Mouse (Mus musculus) liver, adult 2 months (tissue): Measurements from ENCODE around the gene Cfdp1. TPM values are rescaled to one million over a fixed set of nuclear protein-coding genes. Genes with fewer than 3 reads are reported as not detected.
A peak's percentile ranks its signal among the peaks of the same experiment; 100 is the strongest.

Source experiments
- DNase-seq: peaks from one replicate; pipeline ENCODE4 v3.0.0-alpha.2; 2011; ENCODE audit warnings: low read depth, low spot score; ENCODE audit errors: extremely low read depth
- H3K27ac ChIP-seq: fragments of 200-500 bp; replicated peaks from 2 replicates; pipeline ENCODE4 v1.5.1; 2012; ENCODE audit warnings: low read depth, mild to moderate bottlenecking, control low read depth, inconsistent platforms, low read length; ENCODE audit not compliant: insufficient read depth
- H3K27me3 ChIP-seq: fragments of 200-500 bp; 2 replicates; pipeline ENCODE4 v1.6.1; 2012; ENCODE audit warnings: mild to moderate bottlenecking, moderate library complexity, low read length, inconsistent platforms; ENCODE audit not compliant: control insufficient read depth, insufficient read depth
- H3K36me3 ChIP-seq: fragments of 200-500 bp; 2 replicates; pipeline ENCODE4 v1.6.1; 2012; ENCODE audit warnings: low read length, inconsistent platforms; ENCODE audit not compliant: control insufficient read depth, insufficient read depth
- H3K4me1 ChIP-seq: fragments of 200-500 bp; 2 replicates; pipeline ENCODE4 v1.6.1; 2011; ENCODE audit warnings: low read length; ENCODE audit not compliant: control insufficient read depth, insufficient read depth
- H3K4me3 ChIP-seq: fragments of 200-500 bp; 2 replicates; pipeline ENCODE4 v1.5.1; 2011; ENCODE audit warnings: low read depth, mild to moderate bottlenecking, control low read depth, low read length, moderate library complexity; ENCODE audit not compliant: insufficient read depth
- H3K79me2 ChIP-seq: fragments of 200-500 bp; 2 replicates; pipeline ENCODE4 v1.6.1; 2012; ENCODE audit warnings: inconsistent platforms, mild to moderate bottlenecking, low read length, moderate library complexity; ENCODE audit not compliant: control insufficient read depth, insufficient read depth
- H3K9ac ChIP-seq: fragments of 200-500 bp; 2 replicates; pipeline ENCODE4 v1.6.1; 2012; ENCODE audit warnings: low read depth, mild to moderate bottlenecking, control low read depth, inconsistent platforms, low read length
- CTCF ChIP-seq: fragments of 200-500 bp; IDR thresholded peaks from 2 replicates; pipeline ENCODE4 v1.5.1; 2011; ENCODE audit warnings: low read depth, low read length, control low read depth
- POLR2A ChIP-seq: fragments of 200-500 bp; IDR thresholded peaks from 2 replicates; pipeline ENCODE4 v1.6.1; 2011; ENCODE audit warnings: low read length, control low read depth; ENCODE audit not compliant: insufficient read depth; ENCODE audit errors: extremely low read depth
- WGBS: fragments of 180-500 bp; shearing (Covaris S2); methylation state at CpG from one replicate; pipeline ENCODE4 v1.1.7; 2018; 5-methylcytosine and 5-hydroxymethylcytosine counted together
- polyA plus RNA-seq: library from polyadenylated mRNA; depleted of rRNA; stranded (reverse); fragments of >200 nt; gene quantifications from 2 replicates; pipeline ENCODE4 v1.2.3, GENCODE M21; 2012
- total RNA-seq: library from RNA; depleted of rRNA; stranded (reverse); fragments of >200 nt; gene quantifications from 2 replicates; pipeline ENCODE4 v1.2.3, GENCODE M21; 2014

The Cfdp1 gene
- total and polyA plus RNA-seq, 2 experiments = 3.8 to 40.7 TPM

DNA sequence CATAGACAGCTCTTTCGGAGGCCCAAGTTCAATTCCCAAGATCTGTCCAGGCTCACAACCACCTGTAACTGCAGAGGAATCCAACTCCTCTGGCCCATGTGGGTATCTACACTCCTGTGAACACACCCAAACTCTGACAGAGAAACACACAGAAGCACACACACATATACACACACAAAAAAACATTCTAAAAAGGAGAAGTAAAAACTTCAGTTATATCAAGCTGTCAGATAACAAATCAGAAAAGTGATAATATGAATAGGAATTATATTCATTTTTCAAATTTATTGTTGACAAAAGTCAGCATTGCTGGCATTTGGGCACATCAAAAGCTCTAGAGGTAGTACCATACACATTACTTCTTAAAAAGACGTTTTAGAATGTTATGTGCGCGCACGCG, 7.3 kb downstream of the Cfdp1 start:
- H3K27me3 ChIP-seq = no peaks in the 10 kb centered on the region
- no peak for DNase-seq
- TF ChIP-seq POLR2A = no peak
- TF ChIP-seq CTCF = no peak
- H3K36me3 ChIP-seq = peaks cover 15% of the 10 kb centered on the region
- peaks cover 20% of the 10 kb centered on the region for H3K79me2 ChIP-seq
- H3K4me3 ChIP-seq = no peak overlapping the region
- H3K4me1 ChIP-seq = no peaks in the 10 kb centered on the region
- WGBS = 95% methylated on average over 6 of the region's 6 CpGs
- no peak overlapping the region for H3K9ac ChIP-seq
- H3K27ac ChIP-seq = no peak overlapping the region

DNA sequence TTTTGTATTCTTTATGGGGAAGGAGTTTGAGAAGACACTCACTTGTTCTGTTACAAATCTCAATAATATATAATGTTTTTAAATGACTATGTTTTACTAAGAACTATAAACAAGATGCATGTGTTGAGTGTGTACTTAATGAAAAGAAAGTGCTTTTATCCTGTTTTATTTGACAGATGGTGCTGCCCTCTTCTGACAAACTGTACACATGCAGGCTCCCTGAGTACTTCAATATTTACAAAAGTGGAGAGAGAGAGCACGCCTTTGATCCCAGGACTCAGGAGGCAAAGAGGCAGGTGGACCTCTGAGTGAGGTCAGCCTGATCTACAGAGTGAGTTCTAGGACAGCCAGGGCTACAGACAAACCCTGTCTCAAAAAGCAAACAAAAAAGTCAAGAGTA, 18.6 kb downstream of the Cfdp1 start:
- peaks cover 19% of the 10 kb centered on the region for H3K4me1 ChIP-seq
- TF ChIP-seq POLR2A (no peak), CTCF (peak; percentile 60)
- H3K36me3 ChIP-seq = peaks cover 18% of the 10 kb centered on the region
- 0 out of 2 replicates have a peak, but pooled peaks cover 3% of the 10 kb centered on the region for H3K79me2 ChIP-seq
- H3K4me3 ChIP-seq = no peak overlapping the region
- H3K9ac ChIP-seq = no peak overlapping the region
- no peaks in the 10 kb centered on the region for H3K27me3 ChIP-seq
- WGBS = 10% methylated on average over 1 of the region's 1 CpGs
- DNase-seq = peak; percentile 71
- H3K27ac ChIP-seq = no peak overlapping the region

DNA sequence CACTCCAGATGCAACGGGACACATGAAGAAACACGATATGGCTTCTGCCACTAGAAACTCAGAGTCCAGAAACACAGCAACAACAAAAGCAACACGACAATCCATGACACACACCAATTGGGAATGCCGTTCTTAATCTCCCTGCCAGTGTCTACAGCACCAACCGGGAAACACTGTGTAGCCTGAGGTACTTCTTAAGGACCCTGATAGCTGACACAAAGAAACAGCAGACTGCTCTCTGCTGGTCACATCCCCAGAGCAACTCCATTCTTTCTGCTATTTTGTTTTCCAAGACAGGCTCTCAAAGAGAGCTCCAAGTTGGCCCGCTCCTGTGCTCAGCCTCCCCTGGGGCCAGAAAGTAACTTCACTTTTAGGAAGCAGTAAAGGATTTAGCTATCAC, 20.1 kb downstream of the Cfdp1 start:
- no peaks in the 10 kb centered on the region for H3K27me3 ChIP-seq
- DNase-seq = no peak
- TF ChIP-seq POLR2A (no peak), CTCF (no peak)
- H3K27ac ChIP-seq = no peak overlapping the region
- H3K9ac ChIP-seq = no peak overlapping the region
- 0 out of 2 replicates have a peak, but pooled peaks cover 3% of the 10 kb centered on the region for H3K79me2 ChIP-seq
- H3K4me3 ChIP-seq = no peak overlapping the region
- WGBS = 74% methylated on average over 6 of the region's 6 CpGs
- H3K4me1 ChIP-seq = peaks cover 19% of the 10 kb centered on the region
- H3K36me3 ChIP-seq = peaks cover 25% of the 10 kb centered on the region

DNA sequence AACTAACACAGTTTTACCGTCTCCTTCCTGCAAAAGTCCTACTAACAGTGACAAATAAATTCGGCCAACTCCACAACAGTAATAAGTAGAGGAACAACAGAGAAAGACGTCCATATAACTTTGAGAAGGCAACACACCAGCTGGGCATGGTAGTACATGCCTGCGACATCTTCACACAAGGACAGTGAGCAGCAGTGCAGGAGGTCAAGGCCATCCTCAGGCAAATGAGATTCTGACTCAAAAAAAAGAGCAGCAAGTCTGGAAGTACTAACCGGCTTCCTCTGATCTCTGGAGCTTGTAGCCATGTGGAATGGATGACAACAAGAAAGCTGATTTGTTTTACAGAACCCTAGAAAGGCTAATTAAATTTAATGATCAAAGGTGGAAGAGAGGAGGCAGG, 21.1 kb downstream of the Cfdp1 start:
- Histone ChIP-seq H3K79me2 (0 out of 2 replicates have a peak, but pooled peaks cover 3% of the 10 kb centered on the region), H3K4me3 (no peak overlapping the region), H3K4me1 (peaks cover 19% of the 10 kb centered on the region), H3K36me3 (peaks cover 23% of the 10 kb centered on the region; the same call in 1 of the 2 replicates), H3K9ac (no peak overlapping the region), H3K27me3 (no peaks in the 10 kb centered on the region), H3K27ac (no peak overlapping the region)
- no peak for TF ChIP-seq POLR2A
- no peak for TF ChIP-seq CTCF
- WGBS = 63% methylated on average over 5 of the region's 5 CpGs
- DNase-seq = peak; percentile 30

DNA sequence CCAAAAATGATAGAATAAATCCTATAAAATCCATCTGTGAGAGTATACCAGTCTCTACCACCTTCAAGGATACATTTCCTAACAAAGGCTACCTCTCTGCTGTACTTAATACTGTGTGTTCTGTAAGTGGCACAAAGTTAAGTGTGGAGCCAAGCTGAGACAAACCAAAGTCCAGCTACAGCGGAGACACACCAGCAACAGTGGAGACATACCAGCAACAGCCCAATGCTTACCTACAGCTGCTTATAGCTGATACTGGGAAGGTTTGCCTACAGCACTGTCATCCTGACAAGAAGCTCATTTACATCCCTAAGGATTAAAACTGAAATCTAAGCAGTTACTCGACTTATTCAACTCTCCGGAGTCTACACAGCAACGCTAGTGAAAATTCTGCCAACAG, 22.1 kb downstream of the Cfdp1 start:
- Histone ChIP-seq H3K4me1 (peaks cover 19% of the 10 kb centered on the region), H3K9ac (no peak overlapping the region), H3K4me3 (no peak overlapping the region), H3K36me3 (peaks cover 23% of the 10 kb centered on the region; the same call in 1 of the 2 replicates), H3K27me3 (no peaks in the 10 kb centered on the region), H3K27ac (peak overlapping the region; percentile 28; the same call in 1 of the 2 replicates), H3K79me2 (0 out of 2 replicates have a peak, but pooled peaks cover 3% of the 10 kb centered on the region)
- WGBS = 19% methylated on average over 4 of the region's 4 CpGs
- DNase-seq = peak; percentile 64
- no peak for TF ChIP-seq POLR2A
- no peak for TF ChIP-seq CTCF

DNA sequence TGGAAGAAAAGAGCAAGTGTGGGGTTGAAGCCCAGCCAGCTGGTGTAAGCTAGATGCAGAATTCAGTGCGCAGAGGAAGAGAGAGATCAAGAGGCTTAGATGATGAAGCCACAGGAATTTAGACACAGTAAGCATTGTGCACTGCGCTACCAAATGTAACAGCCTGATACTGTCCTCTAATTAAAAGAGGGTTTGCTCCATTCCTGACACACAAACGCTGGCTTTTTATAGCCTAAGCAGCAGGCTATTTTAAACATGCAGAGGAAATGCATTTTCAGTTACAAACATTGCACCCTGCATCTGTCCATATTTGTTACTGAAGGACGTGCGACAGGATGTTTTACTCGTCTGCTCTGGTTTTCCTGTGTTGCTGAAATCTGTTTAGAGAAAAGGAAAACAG, 25.5 kb downstream of the Cfdp1 start:
- WGBS = 85% methylated on average over 6 of the region's 6 CpGs
- Histone ChIP-seq H3K79me2 (0 out of 2 replicates have a peak, but pooled peaks cover 3% of the 10 kb centered on the region), H3K27me3 (no peaks in the 10 kb centered on the region), H3K27ac (0 out of 2 replicates have a peak overlapping the region, but pooled peaks have one; percentile 30), H3K4me1 (peaks cover 19% of the 10 kb centered on the region), H3K4me3 (no peak overlapping the region), H3K36me3 (peaks cover 27% of the 10 kb centered on the region; the same call in 1 of the 2 replicates), H3K9ac (no peak overlapping the region)
- TF ChIP-seq POLR2A = no peak
- TF ChIP-seq CTCF = no peak
- peak; percentile 34 for DNase-seq
